Mouse (Mus musculus) testis, adult 2 months (tissue): ENCODE data around the gene Isg20l2. TPM values are rescaled to one million over a fixed set of nuclear protein-coding genes. Genes with fewer than 3 reads are reported as not detected.

Experiments used
- H3K27ac ChIP-seq: fragments of 200-500 bp; 2 replicates; pipeline ENCODE4 v1.5.1; 2012; ENCODE audit warnings: low read depth, low read length; ENCODE audit not compliant: control insufficient read depth, insufficient read depth
- H3K27me3 ChIP-seq: fragments of 200-500 bp; 2 replicates; pipeline ENCODE4 v1.6.1; 2012; ENCODE audit warnings: mild to moderate bottlenecking, low read length, moderate library complexity; ENCODE audit not compliant: control insufficient read depth, insufficient read depth
- H3K36me3 ChIP-seq: fragments of 200-500 bp; 2 replicates; pipeline ENCODE4 v1.6.1; 2012; ENCODE audit warnings: mild to moderate bottlenecking, low read length; ENCODE audit not compliant: control insufficient read depth, insufficient read depth
- H3K4me1 ChIP-seq: fragments of 200-500 bp; 2 replicates; pipeline ENCODE4 v1.6.1; 2012; ENCODE audit warnings: low read length; ENCODE audit not compliant: control insufficient read depth, insufficient read depth
- H3K4me3 ChIP-seq: fragments of 200-500 bp; 2 replicates; pipeline ENCODE4 v1.5.1; 2012; ENCODE audit warnings: low read depth, mild to moderate bottlenecking, low read length, moderate library complexity, mixed read lengths; ENCODE audit not compliant: control insufficient read depth
- CTCF ChIP-seq: fragments of 200-500 bp; IDR thresholded peaks from 2 replicates; pipeline ENCODE4 v1.5.1; 2012; ENCODE audit warnings: low read depth, mild to moderate bottlenecking, inconsistent platforms, low read length, moderate library complexity; ENCODE audit not compliant: control insufficient read depth, insufficient read depth, insufficient replicate concordance
- POLR2A ChIP-seq: fragments of 200-500 bp; IDR thresholded peaks from 2 replicates; pipeline ENCODE4 v1.6.1; 2012; ENCODE audit warnings: low read depth, mild to moderate bottlenecking, inconsistent platforms, low read length, moderate library complexity; ENCODE audit not compliant: control insufficient read depth
- polyA plus RNA-seq: library from polyadenylated mRNA; depleted of rRNA; stranded (reverse); fragments of >200 nt; gene quantifications from 2 replicates; pipeline ENCODE4 v1.2.3, GENCODE M21; 2012

Gene Isg20l2
- polyA plus RNA-seq, 1 experiment = 60.6 TPM

DNA sequence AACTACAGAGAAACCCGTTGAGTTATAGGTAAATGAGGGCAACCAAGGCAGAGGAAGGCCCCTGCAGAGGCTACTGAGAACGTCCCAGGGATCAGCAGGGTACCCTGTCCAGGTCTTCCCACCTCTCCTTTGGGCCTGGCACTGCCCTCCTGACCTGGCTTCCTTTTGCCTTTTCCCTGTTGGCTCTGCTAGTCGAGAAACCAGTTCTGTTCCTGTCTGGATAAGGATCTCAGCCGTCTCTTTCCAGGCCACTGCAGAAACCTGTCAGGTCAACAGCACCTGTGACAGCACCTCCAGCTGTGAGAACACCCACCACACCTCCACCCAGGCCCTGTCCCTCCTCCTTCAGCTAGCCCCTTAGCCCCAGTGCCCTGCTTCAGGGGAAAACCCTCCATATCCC lies 28.4 kb downstream of the Isg20l2 start:
- Histone ChIP-seq H3K27ac (no peak overlapping the region), H3K36me3 (no peaks in the 10 kb centered on the region), H3K27me3 (no peaks in the 10 kb centered on the region; the same call in 1 of the 2 replicates), H3K4me3 (no peak overlapping the region), H3K4me1 (peaks cover 7% of the 10 kb centered on the region)
- TF ChIP-seq POLR2A (no peak), CTCF (no peak)

DNA sequence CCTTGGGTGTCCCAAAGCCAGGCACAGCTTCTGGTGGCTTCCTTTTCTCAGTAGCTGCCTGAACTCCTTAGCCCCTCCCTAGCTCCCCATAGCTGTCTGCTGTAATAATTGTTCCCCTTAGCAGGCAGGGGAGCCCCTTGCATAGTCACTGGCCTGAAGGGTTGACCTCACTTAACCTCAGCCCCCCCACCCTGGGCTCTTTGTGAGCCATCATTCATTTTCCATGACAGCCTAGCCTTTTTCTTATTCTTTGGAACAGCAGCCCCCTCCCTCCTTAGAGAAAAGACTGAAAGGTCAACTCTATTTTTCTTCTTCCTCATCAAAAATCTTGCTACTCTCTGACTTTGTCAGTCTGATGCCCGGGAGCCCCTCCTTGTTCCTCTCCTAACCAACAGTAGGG lies 28.9 kb downstream of the Isg20l2 start:
- no peaks in the 10 kb centered on the region; the same call in 1 of the 2 replicates for H3K27me3 ChIP-seq
- no peak for TF ChIP-seq POLR2A
- peaks cover 7% of the 10 kb centered on the region for H3K4me1 ChIP-seq
- H3K27ac ChIP-seq = no peak overlapping the region
- H3K36me3 ChIP-seq = no peaks in the 10 kb centered on the region
- H3K4me3 ChIP-seq = no peak overlapping the region

DNA sequence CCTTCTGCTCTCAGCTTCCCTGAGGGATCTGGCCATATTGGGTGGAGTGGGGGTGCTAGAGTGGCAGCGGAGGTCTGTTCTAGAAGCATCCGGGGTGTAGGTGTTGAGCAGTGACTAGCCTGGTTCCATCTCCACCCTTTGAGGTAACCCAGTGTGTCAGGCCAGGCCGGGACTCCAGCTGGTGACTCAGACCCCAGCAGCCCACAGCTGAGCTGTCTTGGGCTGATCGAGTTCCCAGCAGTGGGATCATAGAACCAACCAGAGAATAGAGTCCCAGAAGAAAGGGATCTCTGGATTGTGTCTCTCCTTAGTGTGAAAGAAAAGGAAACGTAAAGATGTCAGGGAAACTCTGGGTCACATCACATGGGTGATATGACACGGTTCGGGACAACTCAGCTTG lies 29.3 kb downstream of the Isg20l2 start:
- H3K4me3 ChIP-seq = no peak overlapping the region
- no peaks in the 10 kb centered on the region for H3K36me3 ChIP-seq
- H3K4me1 ChIP-seq = peaks cover 7% of the 10 kb centered on the region
- TF ChIP-seq CTCF = no peak
- TF ChIP-seq POLR2A = no peak
- no peaks in the 10 kb centered on the region; the same call in 1 of the 2 replicates for H3K27me3 ChIP-seq
- no peak overlapping the region for H3K27ac ChIP-seq

DNA sequence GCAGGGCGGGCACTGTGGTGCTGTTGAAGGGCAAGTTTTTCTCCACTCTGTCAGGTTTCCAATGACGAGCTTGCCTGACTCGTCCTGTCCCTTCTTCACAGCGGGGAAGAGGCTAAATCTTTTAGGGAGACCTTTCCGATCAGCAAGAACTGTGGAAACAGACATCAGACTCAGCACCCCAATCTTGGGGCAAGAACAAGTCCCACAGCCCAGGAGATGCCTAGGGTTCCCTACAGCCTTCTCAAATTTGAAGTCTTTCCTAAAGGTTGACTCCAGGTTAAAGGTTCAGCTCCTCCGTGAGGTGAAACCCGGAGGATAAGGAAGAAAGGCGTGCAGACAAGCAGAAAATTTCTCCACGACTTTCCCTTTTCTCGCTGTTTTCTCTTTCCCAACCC lies 30.1 kb downstream of the Isg20l2 start:
- H3K4me3 ChIP-seq = peak overlapping the region; percentile 64
- peaks cover 7% of the 10 kb centered on the region for H3K4me1 ChIP-seq
- H3K36me3 ChIP-seq = no peaks in the 10 kb centered on the region
- TF ChIP-seq POLR2A (no peak), CTCF (no peak)
- no peaks in the 10 kb centered on the region; the same call in 1 of the 2 replicates for H3K27me3 ChIP-seq
- H3K27ac ChIP-seq = no peak overlapping the region

DNA sequence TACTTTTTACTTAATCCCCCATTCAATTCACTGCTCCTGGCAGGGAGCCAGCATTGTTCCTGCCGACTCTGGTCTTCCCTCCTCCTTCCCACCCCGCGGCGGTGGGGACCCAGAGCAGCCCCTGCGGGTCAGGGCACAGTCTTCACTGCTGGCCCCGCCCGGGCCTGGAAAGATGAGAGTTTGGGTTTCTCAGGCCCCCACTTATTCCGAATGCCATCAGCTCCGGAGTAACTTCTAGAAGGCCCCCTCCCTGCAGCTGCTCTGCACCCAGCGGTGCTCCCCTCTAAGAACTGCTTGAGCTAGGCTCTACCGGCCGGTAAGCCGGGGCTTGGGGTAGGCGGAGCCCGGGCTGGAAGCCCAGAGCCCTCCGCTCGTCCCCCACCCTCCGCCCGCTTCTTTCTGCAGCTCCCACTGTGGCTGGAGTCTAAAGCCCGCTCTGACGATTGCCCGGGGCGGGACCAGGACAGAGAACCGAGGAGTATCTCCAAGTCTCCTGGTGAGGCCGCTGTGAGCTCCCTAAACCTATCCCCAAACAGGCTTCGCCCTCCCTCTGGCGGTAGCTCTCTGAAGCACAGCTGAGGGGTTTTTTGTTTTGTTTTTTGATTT lies 30.6 kb downstream of the Isg20l2 start:
- TF ChIP-seq CTCF (peak; percentile 66; the same call in 1 of the 2 replicates), POLR2A (no peak)
- Histone ChIP-seq H3K36me3 (no peaks in the 10 kb centered on the region), H3K27ac (no peak overlapping the region), H3K4me3 (peak overlapping the region; percentile 64), H3K4me1 (peaks cover 7% of the 10 kb centered on the region), H3K27me3 (no peaks in the 10 kb centered on the region; the same call in 1 of the 2 replicates)

DNA sequence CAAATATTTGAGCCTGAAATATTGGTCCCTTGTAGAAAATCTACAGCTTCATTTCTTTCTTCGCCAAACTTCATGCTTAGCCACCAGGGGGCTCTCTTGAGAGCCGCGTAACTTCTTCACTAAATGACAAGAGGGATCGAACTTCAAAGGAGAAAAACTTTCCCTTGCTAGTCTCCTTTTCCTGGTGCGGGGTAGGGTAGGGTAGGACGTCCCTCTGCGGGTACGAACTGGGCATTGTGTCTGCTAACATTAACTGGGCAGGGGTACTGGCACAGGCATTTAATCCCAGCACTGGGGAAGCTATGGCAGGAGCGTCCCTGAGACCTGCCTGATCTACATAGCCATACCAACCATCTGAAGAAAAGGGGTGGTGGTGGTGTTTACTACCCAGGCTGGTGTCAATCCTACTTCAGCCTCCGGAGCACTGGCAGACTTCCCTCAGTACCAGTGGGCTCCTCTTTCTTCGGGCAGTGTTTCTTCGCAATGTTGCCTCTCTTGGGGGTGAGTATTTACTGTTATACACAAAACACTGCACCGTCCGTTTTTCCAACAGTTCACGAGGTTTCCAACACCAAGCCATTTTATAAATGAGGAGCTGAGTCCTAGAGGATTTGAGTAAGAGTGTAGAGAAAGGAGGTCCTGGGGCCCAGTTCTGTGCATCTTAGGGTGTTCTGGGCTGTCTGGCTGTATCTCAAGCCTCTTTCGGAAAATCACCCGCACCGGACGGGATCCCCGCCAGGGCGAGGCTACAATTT lies 40.2 kb downstream of the Isg20l2 start:
- peak overlapping the region; percentile 74 for H3K4me3 ChIP-seq
- TF ChIP-seq CTCF (no peak), POLR2A (no peak)
- no peak overlapping the region for H3K27ac ChIP-seq
- no peaks in the 10 kb centered on the region for H3K36me3 ChIP-seq
- H3K4me1 ChIP-seq = peaks cover 11% of the 10 kb centered on the region
- no peaks in the 10 kb centered on the region for H3K27me3 ChIP-seq

DNA sequence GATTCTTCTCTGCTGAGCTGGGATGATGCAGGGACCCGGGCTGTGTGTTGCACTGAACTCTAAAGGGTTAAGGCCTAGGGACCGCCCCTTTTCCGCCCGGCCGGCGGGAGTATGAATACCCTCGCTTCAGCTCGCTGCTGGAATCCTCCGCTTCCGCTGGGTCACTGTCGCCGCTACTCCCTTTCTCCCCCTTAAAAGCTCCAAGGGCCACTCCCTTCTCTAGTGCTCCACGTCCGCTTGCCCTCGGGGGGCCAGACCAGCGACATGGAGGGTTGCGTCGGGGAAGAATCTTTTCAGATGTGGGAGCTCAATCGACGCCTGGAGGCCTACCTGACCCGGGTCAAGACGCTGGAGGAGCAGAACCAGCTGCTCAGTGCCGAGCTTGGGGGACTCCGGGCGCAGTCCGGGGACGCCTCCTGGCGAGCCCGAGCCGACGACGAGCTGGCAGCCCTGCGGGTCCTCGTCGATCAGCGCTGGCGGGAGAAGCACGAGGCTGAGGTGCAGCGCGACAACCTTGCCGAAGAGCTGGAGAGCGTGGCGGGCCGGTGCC lies 40.9 kb downstream of the Isg20l2 start, which contains the start of gene Nes:
Gene Nes, plus strand, starts transcription at position 140 of the 550 bp plus-strand sequence.
- Histone ChIP-seq H3K27me3 (no peaks in the 10 kb centered on the region), H3K36me3 (no peaks in the 10 kb centered on the region), H3K27ac (no peak within 1 kb of the TSS), H3K4me1 (peaks cover 11% of the 10 kb centered on the region), H3K4me3 (peak within 1 kb of the TSS; percentile 74)
- no peak for TF ChIP-seq POLR2A
- TF ChIP-seq CTCF = no peak
